Mouse (Mus musculus): ENCODE data around the gene Bmper. TPM values are rescaled to one million over a fixed set of nuclear protein-coding genes. Genes with fewer than 3 reads are reported as not detected.

Bmper gene
- total and polyA plus RNA-seq, 3 experiments, result 1.3 to 1.9 (median 1.4) TPM

DNA sequence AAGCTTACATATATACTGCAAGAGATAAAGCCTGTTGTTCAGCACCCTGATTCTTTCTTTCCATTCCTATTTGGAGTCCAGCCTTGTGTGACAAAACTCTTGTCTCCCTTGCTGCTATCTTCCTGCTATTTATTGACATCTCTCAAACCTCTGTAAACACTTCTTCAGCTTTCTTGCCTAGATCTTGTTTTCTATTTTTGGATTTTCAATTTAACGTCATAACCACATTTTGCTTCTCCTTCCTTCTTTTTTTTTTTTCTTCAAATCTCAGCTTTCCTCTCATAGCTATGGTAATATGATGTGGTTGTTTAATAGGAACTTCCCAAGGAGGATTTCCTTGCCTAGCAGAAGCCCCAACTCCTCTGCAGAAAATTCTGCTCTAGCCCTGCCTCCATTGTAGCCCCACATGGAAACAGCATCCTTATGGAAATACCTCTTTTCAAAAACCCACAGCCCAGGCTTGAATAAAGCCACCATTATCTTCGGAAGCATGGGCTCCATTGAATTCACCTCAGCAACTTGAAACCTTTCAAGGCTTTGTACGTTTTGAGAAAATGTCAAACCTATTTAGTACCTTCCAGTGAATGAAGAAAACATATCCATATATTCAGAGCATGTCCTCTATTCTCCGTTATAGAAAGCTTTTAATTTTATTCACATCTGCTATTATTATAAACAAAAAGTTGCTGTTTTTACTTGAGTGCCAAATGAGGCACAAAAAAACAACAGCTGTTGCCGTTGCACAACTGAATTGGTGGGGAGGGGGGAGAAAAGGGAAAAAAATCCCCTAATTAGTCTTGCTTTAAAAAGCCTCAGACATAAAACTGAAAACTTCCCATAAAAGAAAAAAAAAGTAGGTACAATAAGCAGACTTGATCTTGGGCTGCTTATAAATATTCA lies 155.2 kb downstream of the Bmper start:
- Histone ChIP-seq H3K79me2 (replicated peaks; ENCODE audit: control insufficient read depth, extremely low read depth, insufficient read depth, poor library complexity, severe bottlenecking) (no peaks in the 10 kb centered on the region), H3K4me1 (ENCODE audit: control insufficient read depth in 1 of 2, insufficient read depth in 2 of 2) (peaks cover 13 to 58% of the 10 kb centered on the region in 2 experiments; a peak in 3 of 4 replicates), H3K9ac (ENCODE audit: insufficient read depth, low read depth) (peak overlapping the region; percentile 5), H3K4me2 (ENCODE audit: insufficient read depth, low read depth, poor library complexity, severe bottlenecking) (peak overlapping the region; percentile 64), H3K4me3 (replicated peaks in 1 of 3; ENCODE audit: low read depth in 2 of 3, low read length in 2 of 3, poor library complexity in 1 of 3) (peak overlapping the region in 1 of 3 experiments; percentile 24), H3K27ac (ENCODE audit: insufficient read depth, low read depth) (peak overlapping the region; percentile 71; the same call in 1 of the 2 replicates), H3K9me3 (replicated peaks; ENCODE audit: low read length) (no peaks in the 10 kb centered on the region), H3K36me3 (replicated peaks in 1 of 2; ENCODE audit: control insufficient read depth in 1 of 2, insufficient read depth in 1 of 2, low read length in 1 of 2) (no peaks in the 10 kb centered on the region), H3K27me3 (replicated peaks) (no peaks in the 10 kb centered on the region)
- dilution Hi-C loops (cut with MboI; ENCODE audit: extremely low pct_ligation_motif_present, extremely low pct_unique_long_range_greater_than_20kb, low sequenced_read_pairs) (no loop called here), in situ Hi-C loops (cut with MboI; ENCODE audit: low pct_ligation_motif_present, low pct_unique_long_range_greater_than_20kb, low sequenced_read_pairs) (no loop called here)
- 0 out of 2 replicates have a peak, but pooled peaks have one; percentile 11 for TF ChIP-seq EP300 (IDR thresholded peaks at IDR 0.05; ENCODE audit: low read length)
- no peak for TF ChIP-seq E2F4 (IDR thresholded peaks at IDR 0.05; ENCODE audit: insufficient replicate concordance, low read depth, low read length)
- peak; percentile 74 for TF ChIP-seq ZNF384 (IDR thresholded peaks at IDR 0.05; ENCODE audit: low read depth, low read length)
- peak; percentile 72 for TF ChIP-seq MEF2A (IDR thresholded peaks at IDR 0.05; ENCODE audit: borderline replicate concordance, low read depth, low read length)
- TF ChIP-seq USF1 (IDR thresholded peaks at IDR 0.05; ENCODE audit: low read depth, low read length), result no peak
- no peak for DNase-seq (ENCODE audit: extremely low read depth)

DNA sequence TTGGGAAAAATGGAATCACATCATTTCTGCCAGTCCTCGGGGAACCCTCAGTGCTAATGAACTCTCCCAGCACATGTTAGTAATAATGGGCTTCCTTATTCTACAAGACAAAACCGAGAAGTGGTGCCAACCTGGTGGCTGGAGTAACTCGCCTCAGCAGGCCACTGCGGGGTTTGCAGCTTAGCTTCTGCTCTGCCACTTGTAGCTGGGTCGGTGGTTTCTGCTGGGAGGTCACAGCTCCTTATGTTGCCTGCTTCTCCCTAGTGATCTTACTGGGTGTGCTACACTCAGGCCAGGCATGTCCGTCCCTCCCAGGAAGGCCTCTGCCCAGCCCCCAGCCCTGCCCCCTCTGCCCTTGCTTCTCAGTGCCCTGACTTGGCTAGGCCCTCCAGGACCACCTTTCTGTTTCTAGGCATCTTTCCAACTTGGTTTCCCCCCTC lies 155.9 kb downstream of the Bmper start:
- Histone ChIP-seq H3K9ac (ENCODE audit: insufficient read depth, low read depth) (peak overlapping the region; percentile 5), H3K4me2 (ENCODE audit: insufficient read depth, low read depth, poor library complexity, severe bottlenecking) (peak overlapping the region; percentile 64; the same call in 1 of the 2 replicates), H3K4me1 (ENCODE audit: control insufficient read depth in 1 of 2, insufficient read depth in 2 of 2) (peaks cover 13 to 58% of the 10 kb centered on the region in 2 experiments; a peak in 3 of 4 replicates), H3K9me3 (replicated peaks; ENCODE audit: low read length) (no peaks in the 10 kb centered on the region), H3K79me2 (replicated peaks; ENCODE audit: control insufficient read depth, extremely low read depth, insufficient read depth, poor library complexity, severe bottlenecking) (no peaks in the 10 kb centered on the region), H3K27ac (ENCODE audit: insufficient read depth, low read depth) (peak overlapping the region; percentile 71), H3K36me3 (replicated peaks in 1 of 2; ENCODE audit: control insufficient read depth in 1 of 2, insufficient read depth in 1 of 2, low read length in 1 of 2) (no peaks in the 10 kb centered on the region), H3K27me3 (replicated peaks) (no peaks in the 10 kb centered on the region), H3K4me3 (replicated peaks in 1 of 3; ENCODE audit: low read depth in 2 of 3, low read length in 2 of 3, poor library complexity in 1 of 3) (peak overlapping the region in 1 of 3 experiments; percentile 1)
- dilution Hi-C loops (cut with MboI; ENCODE audit: extremely low pct_ligation_motif_present, extremely low pct_unique_long_range_greater_than_20kb, low sequenced_read_pairs), result no loop called here
- in situ Hi-C loops (cut with MboI; ENCODE audit: low pct_ligation_motif_present, low pct_unique_long_range_greater_than_20kb, low sequenced_read_pairs), result no loop called here
- DNase-seq (ENCODE audit: extremely low read depth), result peak; percentile 75
- TF ChIP-seq CHD2 (IDR thresholded peaks at IDR 0.05; ENCODE audit: low read length), result peak; percentile 92
- TF ChIP-seq NELFE (IDR thresholded peaks at IDR 0.05; ENCODE audit: low read depth, low read length), result no peak
- TF ChIP-seq MXI1 (IDR thresholded peaks at IDR 0.05; ENCODE audit: low read depth, low read length), result 0 out of 2 replicates have a peak, but pooled peaks have one; percentile 51
- no peak for TF ChIP-seq MAX (IDR thresholded peaks at IDR 0.05; ENCODE audit: low read length)
- no peak for TF ChIP-seq NRF1 (IDR thresholded peaks at IDR 0.05; ENCODE audit: low read depth, low read length)
- peak; percentile 57; the same call in 1 of the 2 replicates for TF ChIP-seq CHD1 (IDR thresholded peaks at IDR 0.05; ENCODE audit: low read depth, low read length)
- peak; percentile 57 for TF ChIP-seq POLR2A (IDR thresholded peaks at IDR 0.05; ENCODE audit: low read depth, low read length)
- no peak; the same call in 1 of the 2 replicates for TF ChIP-seq UBTF (IDR thresholded peaks at IDR 0.05; ENCODE audit: low read depth, low read length)
- no peak for TF ChIP-seq JUN (IDR thresholded peaks at IDR 0.05; ENCODE audit: insufficient read depth, low read depth, low read length)
- no peak for TF ChIP-seq GABPA (IDR thresholded peaks at IDR 0.05; ENCODE audit: insufficient replicate concordance, low read depth, low read length)
- TF ChIP-seq MYC (IDR thresholded peaks at IDR 0.05; ENCODE audit: low read depth, low read length), result 0 out of 2 replicates have a peak, but pooled peaks have one; percentile 16
- TF ChIP-seq ETS1 (conservative IDR thresholded peaks at IDR 0.05; ENCODE audit: low read depth, low read length), result no peak
- peak; percentile 54; the same call in 1 of the 2 replicates for TF ChIP-seq MEF2A (IDR thresholded peaks at IDR 0.05; ENCODE audit: borderline replicate concordance, low read depth, low read length)
- no peak; the same call in 1 of the 2 replicates for TF ChIP-seq MAZ (IDR thresholded peaks at IDR 0.05; ENCODE audit: low read depth, low read length)
- no peak for TF ChIP-seq ZNF384 (IDR thresholded peaks at IDR 0.05; ENCODE audit: low read depth, low read length)
- peak; percentile 65 for TF ChIP-seq TBP (conservative IDR thresholded peaks at IDR 0.05; ENCODE audit: low read depth, low read length)
- TF ChIP-seq EP300 (IDR thresholded peaks at IDR 0.05; ENCODE audit: low read length), result peak; percentile 1; the same call in 1 of the 2 replicates
- no peak for TF ChIP-seq POLR2AphosphoS2 (IDR thresholded peaks at IDR 0.05; ENCODE audit: low read depth, low read length)
- no peak for TF ChIP-seq E2F4 (IDR thresholded peaks at IDR 0.05; ENCODE audit: insufficient replicate concordance, low read depth, low read length)
- no peak for TF ChIP-seq RCOR1 (conservative IDR thresholded peaks at IDR 0.05; ENCODE audit: low read depth, low read length)
- no peak for TF ChIP-seq KAT2A (IDR thresholded peaks at IDR 0.05; ENCODE audit: insufficient replicate concordance, low read length)
- no peak for TF ChIP-seq ZC3H11A (IDR thresholded peaks at IDR 0.05; ENCODE audit: low read depth, low read length)
- TF ChIP-seq IRF4 (IDR thresholded peaks at IDR 0.05; ENCODE audit: low read depth, low read length), result 0 out of 2 replicates have a peak, but pooled peaks have one; percentile 55
- no peak; the same call in 1 of the 2 replicates for TF ChIP-seq BHLHE40 (IDR thresholded peaks at IDR 0.05; ENCODE audit: low read depth, low read length)
- TF ChIP-seq PAX5 (IDR thresholded peaks at IDR 0.05; ENCODE audit: low read length), result no peak
- TF ChIP-seq HCFC1 (IDR thresholded peaks at IDR 0.05; ENCODE audit: low read depth, low read length), result no peak; the same call in 1 of the 2 replicates
- peak; percentile 16; the same call in 1 of the 2 replicates for TF ChIP-seq ELF1 (IDR thresholded peaks at IDR 0.05; ENCODE audit: low read depth, low read length)
